Mouse (Mus musculus) heart, postnatal 25 days (tissue): ENCODE data around the gene Cd4. TPM values are rescaled to one million over a fixed set of nuclear protein-coding genes. Genes with fewer than 3 reads are reported as not detected.

Experiments used
- DNase-seq: peaks from one replicate; pipeline ENCODE4 v3.0.0; 2022; ENCODE audit warnings: low spot score
- intact Hi-C: fragments of 180-260 bp; cut with DNase I; formaldehyde crosslinking; loops from one replicate; pipeline ENCODE4 v1.15.1; 2025
- total RNA-seq, 2 experiments: library from RNA; stranded (reverse); gene quantifications; 2 replicates each; pipeline ENCODE4 v1.2.3; 2021

Gene Cd4
- total RNA-seq, 2 experiments from 2014 or later: 0.73 to 1.3 TPM

- intact Hi-C loops: loop anchor here (1.0 to 5.0 kb wide), 3 partner anchors 13 to 165 kb away; no protein-coding TSS in a partner anchor
- peak; percentile 82 for DNase-seq
Measured at GRCm38 (mm10) chr6:124916695-124917517, 28.9 kb upstream of the Cd4 start.

- DNase-seq: no peak
- intact Hi-C loops: loop anchor here (5.0 kb wide), 2 partner anchors 96 to 166 kb away; no protein-coding TSS in a partner anchor
Measured at GRCm38 (mm10) chr6:124915942-124916694, 28.1 kb upstream of the Cd4 start.

GRCm38 (mm10) chr6:124915160-124915941, 27.3 kb upstream of the Cd4 start:
- intact Hi-C loops: loop anchor here (5.0 kb wide), 2 partner anchors 97 to 167 kb away; no protein-coding TSS in a partner anchor
- no peak for DNase-seq

GRCm38 (mm10) chr6:124914511-124914910, 26.5 kb upstream of the Cd4 start:
- intact Hi-C loops: no loop called here
- no peak for DNase-seq

GRCm38 (mm10) chr6:124913721-124914285, 25.8 kb upstream of the Cd4 start:
- DNase-seq: no peak
- intact Hi-C loops: no loop called here

GRCm38 (mm10) chr6:124913214-124913613, 25.2 kb upstream of the Cd4 start:
- intact Hi-C loops: no loop called here
- DNase-seq: no peak

- DNase-seq: no peak
- intact Hi-C loops: no loop called here
Measured at GRCm38 (mm10) chr6:124911533-124912218, 23.7 kb upstream of the Cd4 start, which contains the start of gene Lag3. Gene Lag3 (minus strand): TSS chr6:124911705.

GRCm38 (mm10) chr6:124910032-124910431, 22.0 kb upstream of the Cd4 start:
- intact Hi-C loops: no loop called here
- DNase-seq: no peak

GRCm38 (mm10) chr6:124907767-124908166, 19.7 kb upstream of the Cd4 start:
- no peak for DNase-seq
- intact Hi-C loops: no loop called here

- no peak for DNase-seq
- intact Hi-C loops: loop anchor here (1.0 to 5.0 kb wide), 2 partner anchors 127 to 179 kb away; no protein-coding TSS in a partner anchor
Measured at GRCm38 (mm10) chr6:124904991-124905860, 17.2 kb upstream of the Cd4 start.

GRCm38 (mm10) chr6:124904161-124904981, 16.4 kb upstream of the Cd4 start:
- peak; percentile 51 for DNase-seq
- intact Hi-C loops: loop anchor here (1.0 to 5.0 kb wide), 2 partner anchors 128 to 180 kb away; no protein-coding TSS in a partner anchor

- intact Hi-C loops: loop anchor here (1.0 to 5.0 kb wide), 5 partner anchors 27 to 181 kb away; partner anchors contain the start of gene Gpr162
- DNase-seq: peak; percentile 86
Measured at GRCm38 (mm10) chr6:124903580-124904151, 15.6 kb upstream of the Cd4 start.

GRCm38 (mm10) chr6:124901851-124902250, 13.8 kb upstream of the Cd4 start:
- intact Hi-C loops: loop anchor here (2.0 to 5.0 kb wide), 2 partner anchors 39 to 130 kb away; partner anchors contain the start of gene Gpr162
- no peak for DNase-seq

GRCm38 (mm10) chr6:124900801-124901480, 12.9 kb upstream of the Cd4 start:
- intact Hi-C loops: loop anchor here (5.0 kb wide), 1 partner anchor 131 kb away; no protein-coding TSS in a partner anchor

GRCm38 (mm10) chr6:124900056-124900800, 12.2 kb upstream of the Cd4 start:
- DNase-seq: no peak

More at GRCm38 (mm10) chr6:124900801-124901480, 12.9 kb upstream of the Cd4 start:
- no peak for DNase-seq

More at GRCm38 (mm10) chr6:124900056-124900800, 12.2 kb upstream of the Cd4 start:
- intact Hi-C loops: loop anchor here (5.0 kb wide), 1 partner anchor 132 kb away; no protein-coding TSS in a partner anchor
